Mouse (Mus musculus) ES-E14 (cell line): ENCODE measurements around the gene Phxr2. TPM values are rescaled to one million over a fixed set of nuclear protein-coding genes. Genes with fewer than 3 reads are reported as not detected.

ENCODE experiments used
- DNase-seq: peaks from one replicate; pipeline ENCODE4 v3.0.0-alpha.2; 2013; ENCODE audit warnings: low read depth, low spot score
- H3K27ac ChIP-seq: 2 replicates; pipeline ENCODE4 v1.5.1; 2012; ENCODE audit warnings: low read depth, mild to moderate bottlenecking, low read length, moderate library complexity, mixed read lengths; ENCODE audit not compliant: poor library complexity, insufficient read depth, severe bottlenecking
- H3K36me3 ChIP-seq: 2 replicates; pipeline ENCODE4 v1.6.1; 2012; ENCODE audit warnings: mild to moderate bottlenecking, low read length, moderate library complexity, mixed read lengths; ENCODE audit not compliant: control insufficient read depth, poor library complexity, insufficient read depth, severe bottlenecking
- H3K4me1 ChIP-seq, 2 experiments: fragments of 150-350 bp in 1 of 2; sonication (generic) in 1 of 2; 2 replicates each; pipeline ENCODE4 v1.6.1; 2012; ENCODE audit warnings: low read length in 2 of 2, mild to moderate bottlenecking in 1 of 2, mixed read lengths in 1 of 2; ENCODE audit not compliant: control insufficient read depth in 2 of 2, insufficient read depth in 2 of 2, poor library complexity in 1 of 2
- H3K4me3 ChIP-seq, 2 experiments: fragments of 150-350 bp in 1 of 2; sonication (generic) in 1 of 2; 2 replicates each; pipeline ENCODE4 v1.5.1; 2012; ENCODE audit warnings: low read length in 2 of 2, low read depth in 1 of 2, mild to moderate bottlenecking in 1 of 2, mixed read lengths in 1 of 2; ENCODE audit not compliant: insufficient read depth in 1 of 2, poor library complexity in 1 of 2, severe bottlenecking in 1 of 2
- H3K9ac ChIP-seq: 2 replicates; pipeline ENCODE4 v1.6.1; 2012; ENCODE audit warnings: low read depth, mild to moderate bottlenecking, low read length, mixed read lengths; ENCODE audit not compliant: poor library complexity, insufficient read depth, severe bottlenecking
- H3K9me3 ChIP-seq: fragments of 150-350 bp; sonication (generic); 2 replicates; pipeline ENCODE4 v1.6.1; 2012; ENCODE audit warnings: low read depth, mild to moderate bottlenecking, low read length; ENCODE audit not compliant: control insufficient read depth, insufficient read depth
- CHD2 ChIP-seq: IDR thresholded peaks from 2 replicates; pipeline ENCODE4 v1.6.1; 2014; ENCODE audit warnings: mild to moderate bottlenecking, low read depth, low read length, inconsistent platforms
- HCFC1 ChIP-seq: IDR thresholded peaks from 2 replicates; pipeline ENCODE4 v1.6.1; 2012; ENCODE audit warnings: low read length, inconsistent platforms, borderline replicate concordance; ENCODE audit not compliant: insufficient read depth
- MAFK ChIP-seq: IDR thresholded peaks from 2 replicates; pipeline ENCODE4 v1.6.1; 2014; ENCODE audit warnings: mild to moderate bottlenecking, low read depth, low read length, inconsistent platforms; ENCODE audit not compliant: insufficient read depth
- ZC3H11A ChIP-seq: IDR thresholded peaks from 2 replicates; pipeline ENCODE4 v1.6.1; 2012; ENCODE audit warnings: low read depth, mild to moderate bottlenecking, inconsistent platforms, low read length, borderline replicate concordance
- ZNF384 ChIP-seq: IDR thresholded peaks from 2 replicates; pipeline ENCODE4 v1.6.1; 2012; ENCODE audit warnings: low read depth, low read length, inconsistent platforms
- in situ Hi-C, 2 experiments: fragments of 600-800 bp; cut with MboI; formaldehyde crosslinking; loops; one replicate each; pipeline ENCODE4 v1.15.1; 2025; ENCODE audit warnings: low sequenced_read_pairs in 2 of 2, inconsistent platforms in 1 of 2; ENCODE audit not compliant: unreplicated experiment in 2 of 2
- total RNA-seq: library from RNA; depleted of rRNA; stranded (reverse); fragments of 300-350 nt; gene quantifications from 2 replicates; pipeline ENCODE4 v1.2.3, GENCODE M21; 2012; rRNA removed

Gene Phxr2
- total RNA-seq, 1 experiment, result not detected

DNA sequence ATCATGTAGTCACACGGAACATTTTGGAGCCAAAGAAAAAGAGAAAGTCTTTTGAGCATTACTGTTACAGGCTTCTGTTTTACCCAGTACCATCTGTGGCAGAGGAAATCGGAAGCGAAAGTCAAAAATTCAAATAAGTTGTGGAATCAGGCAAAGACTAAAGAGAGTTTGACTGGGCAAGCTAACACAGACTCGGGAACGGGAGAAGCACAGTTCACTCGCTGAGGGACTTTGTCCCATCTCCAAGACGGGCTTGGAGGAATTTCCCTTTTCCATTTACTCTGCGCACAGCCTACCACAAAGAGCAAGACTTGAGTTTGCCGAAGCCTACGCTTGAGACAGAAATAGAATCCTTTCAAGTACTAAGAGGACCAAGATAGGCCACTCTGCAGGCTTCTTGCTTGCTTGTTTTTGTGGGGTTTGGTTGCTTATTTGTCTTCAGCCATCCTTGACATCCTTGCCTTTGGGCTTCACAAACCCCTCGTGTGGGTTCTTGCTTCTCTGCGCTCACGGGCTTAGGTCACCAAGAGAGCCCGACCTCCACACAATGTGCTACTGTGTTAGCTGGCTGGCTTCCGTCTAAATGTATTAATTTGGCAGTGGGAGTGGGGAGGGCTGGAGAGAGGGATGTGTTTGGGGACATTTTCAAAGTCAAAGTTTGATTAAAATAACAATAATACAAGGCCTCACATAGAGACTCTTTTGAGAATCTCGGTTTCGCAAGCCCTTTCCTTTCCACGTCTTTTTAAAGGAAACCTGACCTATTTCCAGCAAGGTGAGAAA, 49.8 kb downstream of the Phxr2 start:
- no peaks in the 10 kb centered on the region for H3K9me3 ChIP-seq
- no peak for TF ChIP-seq ZC3H11A
- TF ChIP-seq HCFC1, result no peak
- no peak for TF ChIP-seq MAFK
- no peak for TF ChIP-seq ZNF384
- TF ChIP-seq CHD2, result no peak
- no peak for DNase-seq
- H3K4me1 ChIP-seq, result no peaks in the 10 kb centered on the region
- H3K9ac ChIP-seq, result no peak overlapping the region
- H3K36me3 ChIP-seq, result no peaks in the 10 kb centered on the region
- no peak overlapping the region for H3K27ac ChIP-seq
- in situ Hi-C loops, result no loop called here
- no peak overlapping the region for H3K4me3 ChIP-seq

Other genes with a start within 250 kb of the Phxr2 start
- gene Atp2b1, start 211.9 kb downstream of the Phxr2 start, total RNA-seq, result 66.8 and 85.7 TPM in 2 replicates
- gene Poc1b, start 19.3 kb downstream of the Phxr2 start, total RNA-seq, result 3.6 and 4.1 TPM in 2 replicates
- gene Galnt4, start 18.2 kb downstream of the Phxr2 start, total RNA-seq, result 3.5 and 3.7 TPM in 2 replicates
- gene Dusp6, start 136.9 kb upstream of the Phxr2 start, total RNA-seq, result 44.7 and 83.0 TPM in 2 replicates